Mouse (Mus musculus) erythroblast, embryonic 14.5 days (primary cell): Measurements from ENCODE around the gene Arhgef11.

Source experiments
- GATA1 ChIP-seq: IDR thresholded peaks from 2 replicates; pipeline ENCODE4 v1.6.1; 2012; ENCODE audit warnings: low read length, inconsistent platforms, mixed read lengths
- TAL1 ChIP-seq: IDR thresholded peaks from 3 replicates; pipeline ENCODE4 v1.6.1; 2012; ENCODE audit warnings: low read length, inconsistent platforms, mixed read lengths

DNA sequence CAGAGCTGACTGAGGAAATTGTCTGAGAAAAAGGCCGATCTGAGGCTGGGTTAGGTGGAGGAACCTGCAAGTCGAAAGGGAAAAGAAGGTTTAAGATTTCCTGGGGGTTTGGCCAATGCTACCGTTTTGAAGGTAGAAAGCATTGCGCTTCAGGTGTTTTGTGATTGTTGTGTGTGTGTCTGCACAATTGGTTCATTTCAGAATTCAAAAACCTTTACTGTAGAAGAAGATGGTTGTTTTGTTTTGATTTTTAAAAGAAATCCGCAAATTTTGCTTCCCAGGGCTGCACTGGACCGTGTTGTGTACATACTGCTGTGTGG is 412 bp downstream of the Arhgef11 start:
- TF ChIP-seq TAL1 (no peak), GATA1 (no peak)
